Mouse (Mus musculus): ENCODE results near the gene Klhl22. TPM values are rescaled to one million over a fixed set of nuclear protein-coding genes. Genes with fewer than 3 reads are reported as not detected.
A peak's percentile ranks its signal among the peaks of the same experiment; 100 is the strongest.

The Klhl22 gene
- polyA plus RNA-seq, 1 experiment from 2014 or later: 86.0 TPM

GRCm38 (mm10) chr16:17794047-17794446 is 34.6 kb downstream of the Klhl22 start:
- Histone ChIP-seq H3K4me2 (ENCODE audit: low read length) (no peak overlapping the region), H3K9me3 (replicated peaks; ENCODE audit: control insufficient read depth, low read length, poor library complexity, severe bottlenecking) (no peaks in the 10 kb centered on the region), H3K27ac (ENCODE audit: low read length) (no peak overlapping the region), H3K4me3 (ENCODE audit: low read depth, low read length) (no peak overlapping the region), H3K4me1 (ENCODE audit: control insufficient read depth, insufficient read depth, low read length) (peaks cover 12% of the 10 kb centered on the region), H3K36me3 (ENCODE audit: control insufficient read depth, insufficient read depth, low read length) (peaks cover 20% of the 10 kb centered on the region), H3K27me3 (ENCODE audit: control insufficient read depth, insufficient read depth, low read depth, low read length) (peaks cover 30% of the 10 kb centered on the region), H3K9ac (ENCODE audit: low read depth, low read length) (no peak overlapping the region)
- no peak for ATAC-seq
- 92% methylated on average over 4 of the region's 4 CpGs for WGBS

GRCm38 (mm10) chr16:17795643-17796042 is 36.2 kb downstream of the Klhl22 start:
- peaks cover 42% of the 10 kb centered on the region for H3K27me3 ChIP-seq (ENCODE audit: control insufficient read depth, insufficient read depth, low read depth, low read length)
- H3K36me3 ChIP-seq (ENCODE audit: control insufficient read depth, insufficient read depth, low read length): peaks cover 10% of the 10 kb centered on the region
- H3K9me3 ChIP-seq (replicated peaks; ENCODE audit: control insufficient read depth, low read length, poor library complexity, severe bottlenecking): no peaks in the 10 kb centered on the region
- ATAC-seq: no peak
- H3K9ac ChIP-seq (ENCODE audit: low read depth, low read length): no peak overlapping the region
- H3K27ac ChIP-seq (ENCODE audit: low read length): no peak overlapping the region
- H3K4me3 ChIP-seq (ENCODE audit: low read depth, low read length): no peak overlapping the region
- peaks cover 12% of the 10 kb centered on the region for H3K4me1 ChIP-seq (ENCODE audit: control insufficient read depth, insufficient read depth, low read length)
- WGBS: 55% methylated on average over 5 of the region's 5 CpGs
- H3K4me2 ChIP-seq (ENCODE audit: low read length): no peak overlapping the region

- Histone ChIP-seq H3K27me3 (ENCODE audit: control insufficient read depth, insufficient read depth, low read depth, low read length) (peaks cover 48% of the 10 kb centered on the region), H3K36me3 (ENCODE audit: control insufficient read depth, insufficient read depth, low read length) (peaks cover 10% of the 10 kb centered on the region), H3K4me2 (ENCODE audit: low read length) (peak overlapping the region; percentile 84), H3K9ac (ENCODE audit: low read depth, low read length) (0 out of 2 replicates have a peak overlapping the region, but pooled peaks have one; percentile 69), H3K4me3 (ENCODE audit: low read depth, low read length) (peak overlapping the region; percentile 52), H3K9me3 (replicated peaks; ENCODE audit: control insufficient read depth, low read length, poor library complexity, severe bottlenecking) (no peaks in the 10 kb centered on the region), H3K27ac (ENCODE audit: low read length) (no peak overlapping the region), H3K4me1 (ENCODE audit: control insufficient read depth, insufficient read depth, low read length) (peaks cover 12% of the 10 kb centered on the region)
- ATAC-seq: no peak
These were observed 37.1 kb downstream of the Klhl22 start for GRCm38 (mm10) chr16:17796519-17796918.

DNA sequence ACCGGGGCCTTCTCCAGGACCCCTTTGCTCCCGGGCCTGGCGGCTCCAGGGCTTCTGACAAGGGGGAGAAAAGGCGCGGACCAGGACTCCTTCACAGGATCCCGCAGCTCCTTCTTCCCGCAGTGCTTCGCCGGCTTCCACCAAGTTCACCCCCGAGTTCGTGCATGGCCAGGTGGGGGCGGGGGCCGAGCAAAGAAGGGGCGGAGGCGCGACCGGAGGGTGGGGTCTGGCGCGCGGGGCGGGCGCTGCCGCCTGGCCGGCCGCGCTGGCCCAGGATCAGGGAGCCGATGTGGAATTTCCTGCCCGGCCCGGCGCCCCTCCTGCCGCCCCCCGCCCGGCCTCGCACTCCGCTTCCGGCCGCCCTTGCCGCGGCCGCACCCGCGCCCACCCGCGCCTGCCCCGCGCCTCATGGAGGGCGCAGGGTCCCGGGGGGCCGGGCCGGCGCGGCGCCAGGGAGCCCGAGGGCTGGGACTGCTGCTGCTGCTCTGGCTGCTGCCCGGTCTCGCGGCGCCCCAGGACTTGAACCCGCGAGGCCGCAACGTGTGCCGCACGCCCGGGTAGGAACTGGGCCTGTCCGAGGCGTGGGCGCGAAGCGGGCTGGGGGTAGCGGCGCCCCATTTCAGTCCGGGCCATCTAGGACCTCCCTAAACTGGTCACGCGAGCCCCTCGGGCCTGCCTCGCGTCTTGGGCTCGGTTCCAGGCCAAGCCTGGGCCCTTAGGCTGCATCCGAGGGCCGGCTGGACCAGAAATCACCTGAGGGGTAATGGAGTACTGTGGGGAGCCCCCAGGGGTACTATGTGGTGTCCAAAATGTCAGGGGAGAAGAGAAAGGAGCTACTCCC is 37.8 kb downstream of the Klhl22 start, which contains the start of gene Scarf2:
Scarf2 (plus strand) TSS at position 312 of the 841 bp plus-strand sequence.
- Histone ChIP-seq H3K36me3 (ENCODE audit: control insufficient read depth, insufficient read depth, low read length) (peaks cover 5% of the 10 kb centered on the region), H3K9ac (ENCODE audit: low read depth, low read length) (peak within 1 kb of the TSS; percentile 69), H3K4me2 (ENCODE audit: low read length) (peak within 1 kb of the TSS; percentile 84), H3K27ac (ENCODE audit: low read length) (no peak within 1 kb of the TSS), H3K27me3 (ENCODE audit: control insufficient read depth, insufficient read depth, low read depth, low read length) (peaks cover 55% of the 10 kb centered on the region), H3K4me1 (ENCODE audit: control insufficient read depth, insufficient read depth, low read length) (peaks cover 12% of the 10 kb centered on the region), H3K9me3 (replicated peaks; ENCODE audit: control insufficient read depth, low read length, poor library complexity, severe bottlenecking) (no peaks in the 10 kb centered on the region), H3K4me3 (ENCODE audit: low read depth, low read length) (peak within 1 kb of the TSS; percentile 52)
- WGBS: 3% methylated on average over 57 of the region's 81 CpGs
- ATAC-seq: 0 out of 2 replicates have a peak, but pooled peaks have one; percentile 11

- no peak overlapping the region for H3K27ac ChIP-seq (ENCODE audit: low read length)
- H3K36me3 ChIP-seq (ENCODE audit: control insufficient read depth, insufficient read depth, low read length): no peaks in the 10 kb centered on the region
- H3K9ac ChIP-seq (ENCODE audit: low read depth, low read length): peak overlapping the region; percentile 69; the same call in 1 of the 2 replicates
- H3K27me3 ChIP-seq (ENCODE audit: control insufficient read depth, insufficient read depth, low read depth, low read length): peaks cover 61% of the 10 kb centered on the region
- H3K9me3 ChIP-seq (replicated peaks; ENCODE audit: control insufficient read depth, low read length, poor library complexity, severe bottlenecking): no peaks in the 10 kb centered on the region
- no peak for ATAC-seq
- H3K4me1 ChIP-seq (ENCODE audit: control insufficient read depth, insufficient read depth, low read length): peaks cover 19% of the 10 kb centered on the region
- WGBS: 4% methylated on average over 29 of the region's 29 CpGs
- H3K4me3 ChIP-seq (ENCODE audit: low read depth, low read length): peak overlapping the region; percentile 52
- H3K4me2 ChIP-seq (ENCODE audit: low read length): peak overlapping the region; percentile 84
These were observed 38.4 kb downstream of the Klhl22 start for GRCm38 (mm10) chr16:17797812-17798311.

GRCm38 (mm10) chr16:17798321-17799180 is 39.1 kb downstream of the Klhl22 start:
- H3K4me2 ChIP-seq (ENCODE audit: low read length): peak overlapping the region; percentile 43

GRCm38 (mm10) chr16:17799584-17799983 is 40.2 kb downstream of the Klhl22 start:
- ATAC-seq: no peak

More at GRCm38 (mm10) chr16:17798321-17799180, 39.1 kb downstream of the Klhl22 start:
- no peak for ATAC-seq
- Histone ChIP-seq H3K36me3 (ENCODE audit: control insufficient read depth, insufficient read depth, low read length) (no peaks in the 10 kb centered on the region), H3K27ac (ENCODE audit: low read length) (no peak overlapping the region), H3K27me3 (ENCODE audit: control insufficient read depth, insufficient read depth, low read depth, low read length) (peaks cover 68% of the 10 kb centered on the region), H3K4me3 (ENCODE audit: low read depth, low read length) (peak overlapping the region; percentile 52), H3K4me1 (ENCODE audit: control insufficient read depth, insufficient read depth, low read length) (peaks cover 25% of the 10 kb centered on the region), H3K9me3 (replicated peaks; ENCODE audit: control insufficient read depth, low read length, poor library complexity, severe bottlenecking) (no peaks in the 10 kb centered on the region), H3K9ac (ENCODE audit: low read depth, low read length) (no peak overlapping the region)
- 5% methylated on average over 26 of the region's 45 CpGs for WGBS

GRCm38 (mm10) chr16:17801777-17802455 is 42.5 kb downstream of the Klhl22 start:
- H3K4me3 ChIP-seq (ENCODE audit: low read depth, low read length): no peak overlapping the region
- H3K4me1 ChIP-seq (ENCODE audit: control insufficient read depth, insufficient read depth, low read length): peaks cover 40% of the 10 kb centered on the region
- no peaks in the 10 kb centered on the region for H3K36me3 ChIP-seq (ENCODE audit: control insufficient read depth, insufficient read depth, low read length)
- 1% methylated on average over 7 of the region's 7 CpGs for WGBS
- peak overlapping the region; percentile 83; the same call in 1 of the 2 replicates for H3K4me2 ChIP-seq (ENCODE audit: low read length)
- no peaks in the 10 kb centered on the region for H3K9me3 ChIP-seq (replicated peaks; ENCODE audit: control insufficient read depth, low read length, poor library complexity, severe bottlenecking)
- H3K27ac ChIP-seq (ENCODE audit: low read length): no peak overlapping the region
- H3K27me3 ChIP-seq (ENCODE audit: control insufficient read depth, insufficient read depth, low read depth, low read length): peaks cover 73% of the 10 kb centered on the region
- H3K9ac ChIP-seq (ENCODE audit: low read depth, low read length): no peak overlapping the region
- ATAC-seq: no peak

More at GRCm38 (mm10) chr16:17799584-17799983, 40.2 kb downstream of the Klhl22 start:
- Histone ChIP-seq H3K9me3 (replicated peaks; ENCODE audit: control insufficient read depth, low read length, poor library complexity, severe bottlenecking) (no peaks in the 10 kb centered on the region), H3K4me1 (ENCODE audit: control insufficient read depth, insufficient read depth, low read length) (peaks cover 34% of the 10 kb centered on the region), H3K9ac (ENCODE audit: low read depth, low read length) (no peak overlapping the region), H3K36me3 (ENCODE audit: control insufficient read depth, insufficient read depth, low read length) (no peaks in the 10 kb centered on the region), H3K27me3 (ENCODE audit: control insufficient read depth, insufficient read depth, low read depth, low read length) (peaks cover 73% of the 10 kb centered on the region), H3K4me2 (ENCODE audit: low read length) (no peak overlapping the region), H3K27ac (ENCODE audit: low read length) (no peak overlapping the region), H3K4me3 (ENCODE audit: low read depth, low read length) (no peak overlapping the region)

Measured in midbrain, embryonic 16.5 days (tissue).